Mouse (Mus musculus) heart, postnatal 0 days (tissue): ENCODE results near the gene Ntan1. TPM values are rescaled to one million over a fixed set of nuclear protein-coding genes. Genes with fewer than 3 reads are reported as not detected.

Experiments used
- ATAC-seq: fragments of 200-750 bp; cut with Nextera tagmentation; 2 replicates; pipeline ENCODE4 v1.8.0; 2017; ENCODE audit warnings: low read depth, moderate number of reproducible peaks, moderate library complexity; ENCODE audit not compliant: insufficient read depth
- DNase-seq: peaks from one replicate; pipeline ENCODE4 v3.0.0-alpha.2; 2016; ENCODE audit warnings: low spot score
- H3K27ac ChIP-seq: fragments of 300-500 bp; sonication (generic); 2 replicates; pipeline ENCODE4 v1.5.1; 2014; ENCODE audit warnings: low read depth, mild to moderate bottlenecking
- H3K27me3 ChIP-seq: fragments of 300-500 bp; sonication (generic); 2 replicates; pipeline ENCODE4 v1.6.1; 2014; ENCODE audit warnings: low read length, mixed read lengths; ENCODE audit not compliant: control insufficient read depth, insufficient read depth
- H3K36me3 ChIP-seq: fragments of 300-500 bp; sonication (generic); replicated peaks from 2 replicates; pipeline ENCODE4 v1.6.1; 2014; ENCODE audit warnings: low read length, mixed read lengths; ENCODE audit not compliant: control insufficient read depth, insufficient read depth
- H3K4me1 ChIP-seq: fragments of 300-500 bp; sonication (generic); 2 replicates; pipeline ENCODE4 v1.6.1; 2014; ENCODE audit warnings: antibody characterized with exemption; ENCODE audit not compliant: control insufficient read depth, insufficient read depth
- H3K4me2 ChIP-seq: fragments of 300-500 bp; sonication (generic); 2 replicates; pipeline ENCODE4 v1.6.1; 2014; ENCODE audit warnings: low read depth, mild to moderate bottlenecking, low read length, moderate library complexity
- H3K4me3 ChIP-seq: fragments of 300-500 bp; sonication (generic); 2 replicates; pipeline ENCODE4 v1.5.1; 2014; ENCODE audit warnings: low read depth, low read length
- H3K9ac ChIP-seq: fragments of 300-500 bp; sonication (generic); replicated peaks from 2 replicates; pipeline ENCODE4 v1.6.1; 2014; ENCODE audit warnings: low read depth, low read length, mixed read lengths
- H3K9me3 ChIP-seq: fragments of 300-500 bp; sonication (generic); replicated peaks from 2 replicates; pipeline ENCODE4 v1.6.1; 2016; ENCODE audit warnings: low read length; ENCODE audit not compliant: control insufficient read depth
- CTCF ChIP-seq: IDR thresholded peaks from 2 replicates; pipeline ENCODE4 v1.5.1; 2016; ENCODE audit warnings: antibody characterized with exemption, control low read depth, low read depth
- EP300 ChIP-seq: IDR thresholded peaks from 2 replicates; pipeline ENCODE4 v1.6.1; 2016; ENCODE audit warnings: antibody characterized with exemption, low read depth
- WGBS: fragments of 180-500 bp; shearing (Covaris S2); extraction: QIAGEN DNeasy Blood & Tissue Kit; methylation state at CpG from one replicate; pipeline ENCODE4 v1.1.7; 2014; 5-methylcytosine and 5-hydroxymethylcytosine counted together
- polyA plus RNA-seq: library from polyadenylated mRNA; unstranded; fragments of >200 nt; fragmentation: Nextera tagmentation; extraction: Ambion mirVana; gene quantifications from 2 replicates; pipeline ENCODE4 v1.2.1, GENCODE M21; 2015
- total RNA-seq: library from RNA; depleted of rRNA; stranded (reverse); fragments of >200 nt; gene quantifications from 2 replicates; pipeline ENCODE4 v1.2.3, GENCODE M21; 2014; ENCODE audit warnings: low replicate concordance

The Ntan1 gene
- total and polyA plus RNA-seq, 2 experiments from 2014 or later: 109 to 141 TPM

GRCm38 (mm10) chr16:13819394-13819743 is 724 bp downstream of the Ntan1 start:
- peak overlapping the region; percentile 97 for H3K27ac ChIP-seq
- no peaks in the 10 kb centered on the region for H3K27me3 ChIP-seq
- H3K4me2 ChIP-seq: peak overlapping the region; percentile 87
- no peaks in the 10 kb centered on the region for H3K9me3 ChIP-seq
- H3K4me1 ChIP-seq: 0 out of 2 replicates have a peak, but pooled peaks cover 7% of the 10 kb centered on the region
- peak overlapping the region; percentile 91 for H3K4me3 ChIP-seq
- WGBS: under 1% methylated on average over 34 of the region's 36 CpGs
- DNase-seq: no peak
- peak overlapping the region; percentile 92 for H3K9ac ChIP-seq
- peak; percentile 43; the same call in 1 of the 2 replicates for TF ChIP-seq EP300
- no peak for TF ChIP-seq CTCF
- ATAC-seq: peak; percentile 34
- peaks cover 4% of the 10 kb centered on the region; the same call in 1 of the 2 replicates for H3K36me3 ChIP-seq

GRCm38 (mm10) chr16:13819806-13820500 is 1.3 kb downstream of the Ntan1 start:
- DNase-seq (peak; percentile 11), ATAC-seq (no peak)
- WGBS: 16% methylated on average over 12 of the region's 12 CpGs
- TF ChIP-seq CTCF (no peak), EP300 (no peak)
- Histone ChIP-seq H3K4me2 (peak overlapping the region; percentile 87), H3K9me3 (no peaks in the 10 kb centered on the region), H3K4me3 (peak overlapping the region; percentile 91), H3K27ac (peak overlapping the region; percentile 97; the same call in 1 of the 2 replicates), H3K4me1 (0 out of 2 replicates have a peak, but pooled peaks cover 7% of the 10 kb centered on the region), H3K36me3 (no peaks in the 10 kb centered on the region; the same call in 1 of the 2 replicates), H3K27me3 (no peaks in the 10 kb centered on the region), H3K9ac (peak overlapping the region; percentile 92)

GRCm38 (mm10) chr16:13820771-13821170 is 2.1 kb downstream of the Ntan1 start:
- Histone ChIP-seq H3K4me3 (no peak overlapping the region), H3K9me3 (no peaks in the 10 kb centered on the region), H3K27me3 (no peaks in the 10 kb centered on the region), H3K4me2 (no peak overlapping the region), H3K9ac (no peak overlapping the region), H3K4me1 (0 out of 2 replicates have a peak, but pooled peaks cover 7% of the 10 kb centered on the region), H3K36me3 (no peaks in the 10 kb centered on the region), H3K27ac (no peak overlapping the region)
- TF ChIP-seq CTCF (0 out of 2 replicates have a peak, but pooled peaks have one; percentile 4), EP300 (no peak)
- DNase-seq (no peak), ATAC-seq (no peak)
- 95% methylated on average over 5 of the region's 5 CpGs for WGBS

GRCm38 (mm10) chr16:13825781-13826490 is 7.3 kb downstream of the Ntan1 start:
- Histone ChIP-seq H3K4me1 (no peaks in the 10 kb centered on the region), H3K27me3 (no peaks in the 10 kb centered on the region), H3K9me3 (no peaks in the 10 kb centered on the region), H3K36me3 (peaks cover 42% of the 10 kb centered on the region), H3K4me3 (no peak overlapping the region), H3K4me2 (no peak overlapping the region), H3K9ac (no peak overlapping the region), H3K27ac (no peak overlapping the region)
- ATAC-seq (peak; percentile 31; the same call in 1 of the 2 replicates), DNase-seq (no peak)
- WGBS: 50% methylated on average over 7 of the region's 7 CpGs
- TF ChIP-seq EP300 (no peak), CTCF (no peak)

- no peak overlapping the region for H3K4me3 ChIP-seq
- no peaks in the 10 kb centered on the region for H3K27me3 ChIP-seq
- no peak overlapping the region for H3K9ac ChIP-seq
- no peaks in the 10 kb centered on the region for H3K9me3 ChIP-seq
- no peak overlapping the region for H3K4me2 ChIP-seq
- H3K27ac ChIP-seq: no peak overlapping the region
- ATAC-seq: no peak
- no peak for DNase-seq
- TF ChIP-seq CTCF (no peak), EP300 (no peak)
- 62% methylated on average over 4 of the region's 4 CpGs for WGBS
- peaks cover 47% of the 10 kb centered on the region for H3K36me3 ChIP-seq
- no peaks in the 10 kb centered on the region for H3K4me1 ChIP-seq
These were observed 7.9 kb downstream of the Ntan1 start for GRCm38 (mm10) chr16:13826511-13826910.
